Mouse (Mus musculus): ENCODE results near the gene Skida1. TPM values are rescaled to one million over a fixed set of nuclear protein-coding genes. Genes with fewer than 3 reads are reported as not detected.

The Skida1 gene
- polyA plus RNA-seq, 1 experiment from 2014 or later = 5.0 TPM

DNA sequence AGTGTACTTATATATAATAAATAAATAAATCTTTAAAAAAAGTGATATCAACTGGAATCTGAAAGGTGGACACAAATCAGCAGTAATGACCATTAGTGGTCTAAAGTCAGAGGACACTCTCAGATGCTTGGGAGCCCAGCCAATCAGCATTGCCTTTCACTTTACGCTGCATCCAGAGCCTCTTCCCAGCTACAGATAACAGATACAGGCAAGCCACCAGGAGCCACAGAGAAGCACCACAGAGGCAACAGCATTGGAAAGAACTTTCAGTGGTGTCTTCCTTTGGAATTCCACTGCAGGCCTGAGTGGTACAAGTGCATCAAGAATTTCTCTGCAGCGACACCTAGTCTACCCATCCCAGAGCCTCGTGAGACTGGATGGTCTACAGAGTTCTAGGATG, 36.0 kb downstream of the Skida1 start:
- H3K9ac ChIP-seq (ENCODE audit: low read depth, low read length) = no peak overlapping the region
- no peaks in the 10 kb centered on the region for H3K4me1 ChIP-seq (ENCODE audit: control insufficient read depth, insufficient read depth, low read length)
- 91% methylated on average over 3 of the region's 3 CpGs for WGBS

DNA sequence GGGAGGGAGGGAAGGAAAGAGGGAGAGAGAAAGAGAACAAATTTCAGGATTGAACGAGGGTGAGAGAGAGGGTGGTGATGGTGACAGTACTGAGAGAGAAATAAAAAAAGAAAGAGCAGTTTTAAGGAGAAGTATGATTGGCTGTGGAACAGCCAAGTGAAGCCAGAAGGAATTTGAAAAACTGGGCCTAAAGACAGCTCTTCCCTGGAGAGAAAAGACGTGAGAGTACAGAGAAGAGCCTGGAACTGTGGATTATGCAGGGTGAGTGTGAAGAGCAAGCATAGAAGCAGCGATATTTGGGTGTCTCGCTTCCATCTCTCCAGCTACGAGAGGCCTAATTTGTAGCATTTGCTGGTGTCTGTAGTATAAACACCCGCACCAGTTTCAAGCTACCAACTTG, 37.6 kb downstream of the Skida1 start:
- no peak overlapping the region for H3K27ac ChIP-seq (ENCODE audit: low read length)
- H3K4me3 ChIP-seq (ENCODE audit: low read depth, low read length) = no peak overlapping the region
- H3K4me2 ChIP-seq (ENCODE audit: low read length) = no peak overlapping the region
- H3K9ac ChIP-seq (ENCODE audit: low read depth, low read length) = no peak overlapping the region
- H3K27me3 ChIP-seq (ENCODE audit: control insufficient read depth, insufficient read depth, low read depth, low read length) = no peaks in the 10 kb centered on the region
- H3K4me1 ChIP-seq (ENCODE audit: control insufficient read depth, insufficient read depth, low read length) = no peaks in the 10 kb centered on the region
- 89% methylated on average over 6 of the region's 6 CpGs for WGBS
- no peaks in the 10 kb centered on the region for H3K9me3 ChIP-seq (replicated peaks; ENCODE audit: control insufficient read depth, low read length, poor library complexity, severe bottlenecking)
- no peaks in the 10 kb centered on the region for H3K36me3 ChIP-seq (ENCODE audit: control insufficient read depth, insufficient read depth, low read length)
- ATAC-seq = no peak

More for the DNA sequence above, 36.0 kb downstream of the Skida1 start:
- Histone ChIP-seq H3K36me3 (ENCODE audit: control insufficient read depth, insufficient read depth, low read length) (no peaks in the 10 kb centered on the region), H3K4me3 (ENCODE audit: low read depth, low read length) (no peak overlapping the region), H3K9me3 (replicated peaks; ENCODE audit: control insufficient read depth, low read length, poor library complexity, severe bottlenecking) (no peaks in the 10 kb centered on the region), H3K27ac (ENCODE audit: low read length) (no peak overlapping the region), H3K4me2 (ENCODE audit: low read length) (no peak overlapping the region), H3K27me3 (ENCODE audit: control insufficient read depth, insufficient read depth, low read depth, low read length) (no peaks in the 10 kb centered on the region)
- ATAC-seq = no peak

GRCm38 (mm10) chr2:18005137-18005536, 43.7 kb downstream of the Skida1 start:
- 34% methylated on average over 8 of the region's 8 CpGs for WGBS
- H3K9ac ChIP-seq (ENCODE audit: low read depth, low read length) = no peak overlapping the region
- H3K4me1 ChIP-seq (ENCODE audit: control insufficient read depth, insufficient read depth, low read length) = no peaks in the 10 kb centered on the region
- no peak overlapping the region for H3K27ac ChIP-seq (ENCODE audit: low read length)
- H3K4me2 ChIP-seq (ENCODE audit: low read length) = no peak overlapping the region
- no peak overlapping the region for H3K4me3 ChIP-seq (ENCODE audit: low read depth, low read length)
- no peaks in the 10 kb centered on the region for H3K27me3 ChIP-seq (ENCODE audit: control insufficient read depth, insufficient read depth, low read depth, low read length)
- H3K9me3 ChIP-seq (replicated peaks; ENCODE audit: control insufficient read depth, low read length, poor library complexity, severe bottlenecking) = no peaks in the 10 kb centered on the region
- ATAC-seq = no peak
- no peaks in the 10 kb centered on the region for H3K36me3 ChIP-seq (ENCODE audit: control insufficient read depth, insufficient read depth, low read length)

GRCm38 (mm10) chr2:18004286-18004685, 44.6 kb downstream of the Skida1 start:
- Histone ChIP-seq H3K9me3 (replicated peaks; ENCODE audit: control insufficient read depth, low read length, poor library complexity, severe bottlenecking) (no peaks in the 10 kb centered on the region), H3K9ac (ENCODE audit: low read depth, low read length) (no peak overlapping the region), H3K27ac (ENCODE audit: low read length) (no peak overlapping the region), H3K36me3 (ENCODE audit: control insufficient read depth, insufficient read depth, low read length) (no peaks in the 10 kb centered on the region), H3K27me3 (ENCODE audit: control insufficient read depth, insufficient read depth, low read depth, low read length) (no peaks in the 10 kb centered on the region), H3K4me2 (ENCODE audit: low read length) (no peak overlapping the region), H3K4me1 (ENCODE audit: control insufficient read depth, insufficient read depth, low read length) (no peaks in the 10 kb centered on the region), H3K4me3 (ENCODE audit: low read depth, low read length) (no peak overlapping the region)
- ATAC-seq = no peak
- 96% methylated on average over 4 of the region's 4 CpGs for WGBS

- no peak overlapping the region for H3K27ac ChIP-seq (ENCODE audit: low read length)
- no peak overlapping the region for H3K9ac ChIP-seq (ENCODE audit: low read depth, low read length)
- no peak for ATAC-seq
- no peak overlapping the region for H3K4me2 ChIP-seq (ENCODE audit: low read length)
- WGBS = 93% methylated on average over 3 of the region's 3 CpGs
- H3K27me3 ChIP-seq (ENCODE audit: control insufficient read depth, insufficient read depth, low read depth, low read length) = no peaks in the 10 kb centered on the region
- no peaks in the 10 kb centered on the region for H3K4me1 ChIP-seq (ENCODE audit: control insufficient read depth, insufficient read depth, low read length)
- H3K9me3 ChIP-seq (replicated peaks; ENCODE audit: control insufficient read depth, low read length, poor library complexity, severe bottlenecking) = no peaks in the 10 kb centered on the region
- H3K4me3 ChIP-seq (ENCODE audit: low read depth, low read length) = no peak overlapping the region
- no peaks in the 10 kb centered on the region for H3K36me3 ChIP-seq (ENCODE audit: control insufficient read depth, insufficient read depth, low read length)
Measured at GRCm38 (mm10) chr2:18002306-18002705, 46.5 kb downstream of the Skida1 start.

- no peaks in the 10 kb centered on the region for H3K36me3 ChIP-seq (ENCODE audit: control insufficient read depth, insufficient read depth, low read length)
- no peaks in the 10 kb centered on the region for H3K9me3 ChIP-seq (replicated peaks; ENCODE audit: control insufficient read depth, low read length, poor library complexity, severe bottlenecking)
- no peak within 1 kb of the TSS for H3K4me2 ChIP-seq (ENCODE audit: low read length)
- no peak within 1 kb of the TSS for H3K9ac ChIP-seq (ENCODE audit: low read depth, low read length)
- no peaks in the 10 kb centered on the region for H3K27me3 ChIP-seq (ENCODE audit: control insufficient read depth, insufficient read depth, low read depth, low read length)
- H3K4me1 ChIP-seq (ENCODE audit: control insufficient read depth, insufficient read depth, low read length) = no peaks in the 10 kb centered on the region
- no peak within 1 kb of the TSS for H3K4me3 ChIP-seq (ENCODE audit: low read depth, low read length)
- no peak within 1 kb of the TSS for H3K27ac ChIP-seq (ENCODE audit: low read length)
- no peak for ATAC-seq
Measured at GRCm38 (mm10) chr2:17996858-17997257, 52.0 kb downstream of the Skida1 start, which contains the start of gene H2al2a. H2al2a (minus strand) TSS chr2:17996958.

Small RNA genes lying within 50 kb of the gene (microRNA-seq; reads per million reads assigned to microRNA genes)
- 7.6 reads per million, percentile 29 among the genes with 10 or more reads in this experiment for gene Mir7655

Other genes with a start within 250 kb of the Skida1 start
- not detected in 2 replicates for gene H2al2a, start 52.1 kb downstream of the Skida1 start, polyA plus RNA-seq (2015; fragmentation: Nextera tagmentation; extraction: Ambion mirVana)
- gene A930004D18Rik, start 11.3 kb downstream of the Skida1 start, polyA plus RNA-seq (2015; fragmentation: Nextera tagmentation; extraction: Ambion mirVana) = 7.5 and 10.8 TPM in 2 replicates
- 43.7 and 45.8 TPM in 2 replicates for gene Mllt10, start 6.2 kb upstream of the Skida1 start, polyA plus RNA-seq (2015; fragmentation: Nextera tagmentation; extraction: Ambion mirVana)

All from midbrain, embryonic 16.5 days (tissue).